Mouse (Mus musculus): ENCODE results near the gene Atf6b.

DNA sequence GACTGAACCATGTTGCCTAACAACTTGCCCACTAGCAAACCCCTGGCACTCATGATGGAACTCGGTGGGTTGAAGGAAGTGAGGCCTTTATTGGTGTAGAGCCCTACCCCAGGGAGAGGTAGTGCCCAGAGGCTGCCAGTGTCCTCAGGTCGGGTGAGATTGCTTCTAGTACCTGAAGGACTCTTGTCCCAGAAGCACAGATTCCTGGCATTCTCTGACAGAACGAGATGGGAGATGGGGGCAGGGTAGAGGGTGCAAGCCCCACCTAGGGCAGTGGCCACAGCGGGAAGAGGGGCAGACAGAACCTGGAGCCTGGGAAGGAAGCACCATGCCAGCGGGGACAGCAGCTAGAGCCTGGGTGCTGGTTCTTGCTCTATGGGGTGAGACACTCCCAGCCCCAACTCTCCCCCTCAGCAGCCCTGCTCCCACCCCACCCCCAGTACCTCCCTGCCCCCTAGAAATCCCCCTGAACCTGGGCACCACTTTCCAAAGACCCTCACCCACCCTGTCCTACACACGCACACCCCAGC is 49.3 kb upstream of the Atf6b start, which contains the start of gene Ager:
- TF ChIP-seq EP300 (IDR thresholded peaks at IDR 0.05) (peak; percentile 95), CTCF (IDR thresholded peaks at IDR 0.05) (no peak)
